Mouse (Mus musculus): ENCODE results near the gene Vat1.

- TF ChIP-seq GATA1 (IDR thresholded peaks at IDR 0.05; ENCODE audit: low read length) = no peak
- no peak for TF ChIP-seq TAL1 (IDR thresholded peaks at IDR 0.05; ENCODE audit: low read length)
These were observed 14.9 kb upstream of the Vat1 start for GRCm38 (mm10) chr11:101480912-101481311.
